In the genomic region with DNA sequence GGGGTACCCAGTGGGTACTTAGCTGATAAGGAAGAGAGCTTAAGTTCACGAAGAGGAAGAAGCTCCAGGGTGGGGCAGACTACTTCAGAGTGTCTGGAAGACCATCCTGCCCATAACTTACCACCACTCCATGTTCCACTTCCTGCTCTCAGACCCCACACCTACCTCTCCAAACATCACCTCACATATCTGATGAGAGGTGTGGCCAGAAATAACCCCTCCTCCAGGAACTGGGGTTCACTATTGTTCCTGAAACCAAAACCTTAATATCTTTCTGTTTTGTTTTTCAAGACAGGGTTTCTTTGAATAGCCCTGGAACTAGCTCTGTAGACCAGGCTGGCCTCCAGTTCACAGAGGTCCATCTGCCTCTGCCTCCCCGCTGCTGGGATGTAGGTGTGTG, we compare ENCODE assay signal across 14 mouse cellular contexts. TPM values are rescaled to one million over a fixed set of nuclear protein-coding genes. Genes with fewer than 3 reads are reported as not detected.
DNase-seq lines count a peak whose midpoint lies in the region; ATAC-seq lines count a peak whose summit lies in the region.
"Had no signal": no experiment of that assay in that cellular context is flagged by ENCODE, and none has a peak within 500 bp of the region (broad histone marks: within the 10 kb centered on the region; RNA-seq: fewer than 3 reads in every experiment).

No protein-coding gene starts in this region.

- no peak overlapping the region for H3K4me3 ChIP-seq in forebrain, embryonic 11.5 days (ENCODE audit: low read depth, low read length)
- no peak overlapping the region for H3K4me3 ChIP-seq in hindbrain, embryonic 15.5 days
- H3K4me3 ChIP-seq in midbrain, embryonic 15.5 days: peak overlapping the region; percentile 1; the same call in 1 of the 2 replicates
- H3K4me3 ChIP-seq: heart, embryonic 13.5 days; lung, embryonic 15.5 days; stomach, embryonic 15.5 days had no signal

- H3K4me2 ChIP-seq in forebrain, embryonic 11.5 days (ENCODE audit: low read depth, low read length, severe bottlenecking): peak overlapping the region; percentile 52; the same call in 1 of the 2 replicates
- H3K4me2 ChIP-seq in hindbrain, embryonic 15.5 days: peak overlapping the region; percentile 41
- H3K4me2 ChIP-seq in midbrain, embryonic 15.5 days: peak overlapping the region; percentile 76
- H3K4me2 ChIP-seq: heart, embryonic 13.5 days; lung, embryonic 15.5 days; stomach, embryonic 15.5 days had no signal

- 74% methylated on average over 2 of the region's 2 CpGs for WGBS in forebrain, embryonic 11.5 days
- 70% methylated on average over 2 of the region's 2 CpGs for WGBS in hindbrain, embryonic 15.5 days
- 75% methylated on average over 2 of the region's 2 CpGs for WGBS in midbrain, embryonic 15.5 days

- H3K36me3 ChIP-seq in forebrain, embryonic 11.5 days (ENCODE audit: control insufficient read depth, insufficient read depth, low read length): no peaks in the 10 kb centered on the region; the same call in 1 of the 2 replicates
- H3K36me3 ChIP-seq in hindbrain, embryonic 15.5 days: no peaks in the 10 kb centered on the region
- no peaks in the 10 kb centered on the region for H3K36me3 ChIP-seq in midbrain, embryonic 15.5 days (replicated peaks)

- H3K27me3 ChIP-seq in forebrain, embryonic 11.5 days (ENCODE audit: control insufficient read depth, insufficient read depth, low read length): no peaks in the 10 kb centered on the region; the same call in 1 of the 2 replicates
- no peaks in the 10 kb centered on the region for H3K27me3 ChIP-seq in hindbrain, embryonic 15.5 days
- H3K27me3 ChIP-seq in midbrain, embryonic 15.5 days (replicated peaks): no peaks in the 10 kb centered on the region
- H3K27me3 ChIP-seq: lung, embryonic 15.5 days; stomach, embryonic 15.5 days had no signal

- H3K27ac ChIP-seq in forebrain, embryonic 11.5 days (ENCODE audit: low read depth, low read length): peak overlapping the region; percentile 81
- H3K27ac ChIP-seq in hindbrain, embryonic 15.5 days (replicated peaks): peak overlapping the region; percentile 64; the same call in 1 of the 2 replicates
- peak overlapping the region; percentile 69 for H3K27ac ChIP-seq in midbrain, embryonic 15.5 days
- H3K27ac ChIP-seq: heart, embryonic 13.5 days; lung, embryonic 15.5 days; stomach, embryonic 15.5 days had no signal

- H3K9me3 ChIP-seq in forebrain, embryonic 11.5 days (ENCODE audit: control insufficient read depth, low read length): no peaks in the 10 kb centered on the region
- H3K9me3 ChIP-seq in hindbrain, embryonic 15.5 days: no peaks in the 10 kb centered on the region
- no peaks in the 10 kb centered on the region for H3K9me3 ChIP-seq in midbrain, embryonic 15.5 days
- H3K9me3 ChIP-seq: heart, embryonic 13.5 days; lung, embryonic 15.5 days; stomach, embryonic 15.5 days had no signal

- ATAC-seq in activated CD4-positive, CD25-positive, alpha-beta regulatory T cell, adult 4 months: peak; percentile 29
- no peak for ATAC-seq in forebrain, embryonic 11.5 days (replicated peaks; ENCODE audit: low FRiP score)
- no peak for ATAC-seq in hindbrain, embryonic 15.5 days (ENCODE audit: low FRiP score, low read depth)
- ATAC-seq in midbrain, embryonic 15.5 days (replicated peaks): no peak

- no peak for DNase-seq in forebrain, embryonic 11.5 days (ENCODE audit: low spot score)
- DNase-seq in c-Kit-positive CD71-positive TER-119-positive erythroid progenitor cells, embryonic 14.5 days (ENCODE audit: low spot score): no peak
- no peak for DNase-seq in frontal cortex, adult 2 months (ENCODE audit: extremely low spot score in 1 of 2, low spot score in 1 of 2)
- DNase-seq in adrenal gland, postnatal 4 days (ENCODE audit: low spot score in 2 of 2): no peak
- DNase-seq in thymus, postnatal 25 days: no peak
- DNase-seq: cerebellum, postnatal 25 days; kidney, adult 11 months had no signal

- peak overlapping the region; percentile 48; the same call in 1 of the 2 replicates for H3K9ac ChIP-seq in forebrain, embryonic 11.5 days (ENCODE audit: low read length)
- H3K9ac ChIP-seq in hindbrain, embryonic 15.5 days: no peak overlapping the region
- H3K9ac ChIP-seq in midbrain, embryonic 15.5 days: no peak overlapping the region
- H3K9ac ChIP-seq: lung, embryonic 15.5 days; stomach, embryonic 15.5 days had no signal

- peaks cover 32% of the 10 kb centered on the region for H3K4me1 ChIP-seq in forebrain, embryonic 11.5 days (replicated peaks; ENCODE audit: control insufficient read depth, insufficient read depth, low read length)
- H3K4me1 ChIP-seq in hindbrain, embryonic 15.5 days (replicated peaks): peaks cover 73% of the 10 kb centered on the region
- H3K4me1 ChIP-seq in midbrain, embryonic 15.5 days: peaks cover 69% of the 10 kb centered on the region

RNA-seq across cellular contexts. Expression of gene Fam110a, which starts 12.2 kb away (rescaled TPM):
- 10 to 100 TPM; 15.2 to 27.5 TPM for polyA plus RNA-seq in activated CD4-positive, CD25-positive, alpha-beta regulatory T cell, adult 4 months (2017; shearing (Covaris generic))
- 85.6 and 88.1 TPM in 2 replicates for polyA plus RNA-seq in forebrain, embryonic 11.5 days (2014; fragmentation: Nextera tagmentation; extraction: Ambion mirVana)
- polyA plus RNA-seq in hindbrain, embryonic 15.5 days (2015; fragmentation: Nextera tagmentation; extraction: Ambion mirVana): 48.3 and 54.6 TPM in 2 replicates
- polyA plus RNA-seq in midbrain, embryonic 15.5 days (2015; fragmentation: Nextera tagmentation; extraction: Ambion mirVana): 61.2 and 62.8 TPM in 2 replicates
- 6.3 and 6.7 TPM in 2 replicates for polyA plus RNA-seq in frontal cortex, adult 2 months (2012; rRNA removed)
- 10 to 100 TPM; 13.1 to 13.4 TPM for total RNA-seq in adrenal gland, postnatal 4 days (2021)

RNA-seq across cellular contexts. Expression of gene Slc52a3, which starts 28.5 kb away (rescaled TPM):
- 1 to 10 TPM; 7.3 to 8.4 TPM for polyA plus RNA-seq in activated CD4-positive, CD25-positive, alpha-beta regulatory T cell, adult 4 months (2017; shearing (Covaris generic))
- 1.0 and 1.4 TPM in 2 replicates for polyA plus RNA-seq in forebrain, embryonic 11.5 days (2014; fragmentation: Nextera tagmentation; extraction: Ambion mirVana)
- polyA plus RNA-seq in hindbrain, embryonic 15.5 days (2015; fragmentation: Nextera tagmentation; extraction: Ambion mirVana): 1.4 and 1.7 TPM in 2 replicates
- polyA plus RNA-seq in midbrain, embryonic 15.5 days (2015; fragmentation: Nextera tagmentation; extraction: Ambion mirVana): 1.3 and 2.2 TPM in 2 replicates
- 3.2 and 3.8 TPM in 2 replicates for polyA plus RNA-seq in frontal cortex, adult 2 months (2012; rRNA removed)
- 1 to 10 TPM; 2.4 to 6.2 TPM for total RNA-seq in adrenal gland, postnatal 4 days (2021)

RNA-seq across cellular contexts. Expression of gene Angpt4, which starts 56.8 kb away (rescaled TPM):
- not detected for polyA plus RNA-seq in activated CD4-positive, CD25-positive, alpha-beta regulatory T cell, adult 4 months (2017; shearing (Covaris generic))
- polyA plus RNA-seq in forebrain, embryonic 11.5 days (2014; fragmentation: Nextera tagmentation; extraction: Ambion mirVana): not detected in 2 replicates
- polyA plus RNA-seq in hindbrain, embryonic 15.5 days (2015; fragmentation: Nextera tagmentation; extraction: Ambion mirVana): 0.26 and 0.34 TPM in 2 replicates
- polyA plus RNA-seq in midbrain, embryonic 15.5 days (2015; fragmentation: Nextera tagmentation; extraction: Ambion mirVana): 0.18 and 0.23 TPM in 2 replicates
- 0.26 and 0.32 TPM in 2 replicates for polyA plus RNA-seq in frontal cortex, adult 2 months (2012; rRNA removed)
- total RNA-seq in adrenal gland, postnatal 4 days (2021): under 1 TPM; 0.48 to 0.62 TPM
- total RNA-seq: monocyte, adult 5-6 weeks had no signal
